Mouse (Mus musculus) gonadal fat pad, adult 2 months (tissue): ENCODE data around the gene Tmem231. TPM values are rescaled to one million over a fixed set of nuclear protein-coding genes. Genes with fewer than 3 reads are reported as not detected.

Source experiments
- DNase-seq: peaks from one replicate; pipeline ENCODE4 v3.0.0-alpha.2; 2012; ENCODE audit warnings: low read depth
- polyA plus RNA-seq: library from polyadenylated mRNA; depleted of rRNA; stranded (reverse); fragments of >200 nt; gene quantifications from 2 replicates; pipeline ENCODE4 v1.2.3, GENCODE M21; 2012

The Tmem231 gene
- polyA plus RNA-seq, 1 experiment, result 10.0 TPM

- DNase-seq, result no peak
Measured at GRCm38 (mm10) chr8:111905500-111906121, 28.1 kb downstream of the Tmem231 start.

GRCm38 (mm10) chr8:111902080-111902479, 31.6 kb downstream of the Tmem231 start:
- DNase-seq, result no peak

GRCm38 (mm10) chr8:111898586-111898985, 35.1 kb downstream of the Tmem231 start:
- no peak for DNase-seq

GRCm38 (mm10) chr8:111894955-111895354, 38.7 kb downstream of the Tmem231 start:
- no peak for DNase-seq

- DNase-seq, result no peak
Measured at GRCm38 (mm10) chr8:111892615-111893014, 41.1 kb downstream of the Tmem231 start.

GRCm38 (mm10) chr8:111891983-111892382, 41.7 kb downstream of the Tmem231 start:
- no peak for DNase-seq

GRCm38 (mm10) chr8:111890911-111891303, 42.8 kb downstream of the Tmem231 start:
- DNase-seq, result no peak

- DNase-seq, result no peak
Measured at GRCm38 (mm10) chr8:111889931-111890910, 43.5 kb downstream of the Tmem231 start.

GRCm38 (mm10) chr8:111888091-111888650, 45.5 kb downstream of the Tmem231 start:
- DNase-seq, result no peak

- DNase-seq, result no peak
Measured at GRCm38 (mm10) chr8:111887479-111887878, 46.2 kb downstream of the Tmem231 start.

- DNase-seq, result no peak
Measured at GRCm38 (mm10) chr8:111883615-111884014, 50.1 kb downstream of the Tmem231 start.

GRCm38 (mm10) chr8:111881591-111881990, 52.1 kb downstream of the Tmem231 start:
- DNase-seq, result no peak

- no peak for DNase-seq
Measured at GRCm38 (mm10) chr8:111877711-111878110, 56.0 kb downstream of the Tmem231 start.

- DNase-seq, result peak; percentile 83
Measured at GRCm38 (mm10) chr8:111876355-111876948, 57.2 kb downstream of the Tmem231 start, which contains the start of gene Tmem170. TSS of gene Tmem170 (minus strand) at chr8:111876750.

- no peak for DNase-seq
Measured at GRCm38 (mm10) chr8:111875758-111876157, 57.9 kb downstream of the Tmem231 start.

GRCm38 (mm10) chr8:111871278-111871677, 62.4 kb downstream of the Tmem231 start:
- no peak for DNase-seq

- DNase-seq, result no peak
Measured at GRCm38 (mm10) chr8:111870379-111870778, 63.3 kb downstream of the Tmem231 start.

- no peak for DNase-seq
Measured at GRCm38 (mm10) chr8:111868664-111869063, 65.0 kb downstream of the Tmem231 start.

GRCm38 (mm10) chr8:111865857-111866256, 67.8 kb downstream of the Tmem231 start:
- no peak for DNase-seq

GRCm38 (mm10) chr8:111865130-111865852, 68.4 kb downstream of the Tmem231 start:
- no peak for DNase-seq

GRCm38 (mm10) chr8:111864648-111865047, 69.0 kb downstream of the Tmem231 start:
- no peak for DNase-seq
